Mouse (Mus musculus): Measurements from ENCODE around the gene Ak8.

DNA sequence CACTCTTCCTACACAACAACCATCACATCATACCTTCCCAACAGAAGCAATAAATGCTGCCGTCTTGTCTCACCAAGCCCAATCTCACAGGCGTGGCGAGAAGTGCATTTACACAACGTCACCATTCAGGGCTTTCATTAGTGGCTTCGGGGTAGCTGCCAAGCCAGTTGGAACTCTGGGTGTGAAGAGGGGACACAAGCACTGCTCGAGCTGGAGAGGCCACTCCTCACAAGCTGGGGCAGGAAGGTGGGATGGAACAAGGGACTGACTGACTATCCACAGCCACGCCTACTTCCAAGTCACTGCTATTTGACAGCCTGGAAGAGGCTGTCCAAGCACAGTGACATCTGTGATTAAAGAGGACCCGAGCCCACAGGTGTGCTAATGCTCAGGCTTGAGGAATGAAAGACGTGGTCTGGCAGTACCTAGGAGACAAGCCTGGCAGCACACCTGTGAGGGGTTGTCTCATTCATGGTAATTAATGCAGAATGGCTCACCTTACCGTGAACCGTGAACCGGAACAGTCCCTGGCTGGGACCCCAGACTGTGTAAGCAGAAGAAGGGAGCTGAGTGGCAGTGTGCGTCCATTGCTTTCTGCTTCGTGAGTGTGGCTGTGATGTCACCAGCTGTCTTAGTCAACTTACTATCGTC lies 46.8 kb downstream of the Ak8 start:
- TF ChIP-seq CTCF (IDR thresholded peaks at IDR 0.05; ENCODE audit: low read depth) (no peak), EP300 (IDR thresholded peaks at IDR 0.05; ENCODE audit: low read depth) (no peak)
